Mouse (Mus musculus): ENCODE measurements around the gene Akap13.

The Akap13 gene

DNA sequence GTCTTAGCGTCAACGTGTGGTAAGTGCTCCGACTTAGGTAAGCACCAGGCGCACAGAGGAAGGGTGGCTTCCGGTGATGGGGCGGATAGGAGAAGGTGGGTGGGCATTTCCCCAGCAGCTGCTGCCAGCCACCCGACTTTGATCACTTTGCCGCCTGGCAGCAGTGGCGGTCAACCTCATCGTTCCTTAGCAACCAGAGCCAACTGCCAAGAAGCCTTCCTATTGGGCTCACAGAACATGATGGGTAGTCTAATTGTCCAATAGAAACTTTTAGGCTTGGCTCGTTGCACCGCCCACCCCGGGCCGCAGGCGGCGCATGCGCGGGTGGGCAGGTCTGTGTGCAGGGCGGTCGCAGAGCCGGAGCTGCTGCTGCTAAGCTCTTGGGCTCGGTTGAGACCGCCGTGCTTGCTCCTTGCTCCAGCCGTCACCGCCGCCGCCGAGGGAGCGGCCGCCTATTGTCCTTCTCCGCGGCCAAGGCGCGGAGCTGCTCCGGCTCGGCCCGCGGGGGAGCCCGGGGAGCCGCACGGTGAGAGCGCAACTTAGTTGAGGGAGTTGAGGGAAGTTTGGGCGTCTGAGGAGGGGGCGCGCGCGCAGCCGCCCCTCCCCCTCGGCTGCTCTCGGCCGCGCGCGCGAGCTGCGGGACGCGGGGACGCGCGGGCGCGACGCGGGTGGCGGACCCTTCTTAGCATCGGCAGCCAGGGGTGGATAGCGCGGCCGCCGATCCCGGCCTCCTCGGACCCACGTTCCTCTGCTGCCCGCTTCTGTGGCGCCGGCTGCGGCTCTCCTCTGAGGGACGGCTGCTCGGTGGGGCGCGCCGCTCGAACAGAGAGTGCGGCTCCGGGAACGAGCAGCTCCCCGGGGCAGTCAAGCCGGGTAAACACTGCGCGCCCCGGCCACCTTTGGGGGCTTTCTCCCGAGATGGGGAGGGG, at the start of gene Akap13:
Akap13 (plus strand) TSS at position 312 of the 929 bp plus-strand sequence.
- peak; percentile 98 for DNase-seq (ENCODE audit: low read depth)

GRCm38 (mm10) chr7:75410641-75411040, 44.7 kb upstream of the Akap13 start:
- no peak for DNase-seq (ENCODE audit: low read depth)

DNA sequence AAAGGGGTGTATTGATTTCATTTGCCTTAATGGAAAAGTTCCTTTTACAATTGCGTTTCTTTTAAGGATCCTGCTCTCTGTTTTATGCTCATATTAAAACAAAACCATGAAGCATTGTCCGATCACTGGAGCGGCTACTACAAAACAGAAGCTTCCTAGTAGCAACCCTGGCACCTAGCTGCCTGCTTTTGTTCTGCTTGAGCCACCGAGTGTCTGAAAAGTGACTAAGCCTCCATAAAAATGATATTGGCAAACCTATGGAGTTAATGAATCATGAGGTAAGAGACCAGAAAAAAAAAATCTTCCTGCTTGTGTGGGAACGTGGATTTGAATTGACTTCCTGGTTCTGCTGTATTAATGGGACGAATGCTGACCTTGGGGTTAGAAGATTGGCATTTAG, 44.1 kb upstream of the Akap13 start:
- DNase-seq (ENCODE audit: low read depth), result no peak

DNA sequence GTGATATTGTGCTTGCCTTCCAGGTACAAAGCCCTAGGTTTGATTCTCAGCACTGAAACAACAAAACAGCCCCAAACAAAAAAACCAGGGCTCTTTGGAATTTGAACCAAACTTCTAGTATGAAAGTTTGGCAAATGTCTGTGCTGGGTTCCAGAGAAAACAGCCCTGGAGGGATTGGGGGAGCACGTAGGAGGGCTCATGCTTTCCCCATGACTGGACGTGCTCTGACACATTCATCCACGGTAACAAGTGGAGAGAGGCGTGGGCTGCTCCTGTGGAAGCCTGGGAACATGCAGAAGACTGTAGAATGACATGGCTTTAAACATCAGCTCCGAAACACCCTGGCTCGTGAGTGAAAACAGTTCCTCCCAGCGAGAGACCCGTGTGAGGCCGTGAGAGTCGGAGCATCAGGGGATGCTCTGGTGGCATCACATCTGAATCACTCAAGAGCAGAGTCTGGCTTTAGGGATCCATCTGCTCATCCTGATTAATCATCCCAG, 43.3 kb upstream of the Akap13 start:
- DNase-seq (ENCODE audit: low read depth), result no peak

DNA sequence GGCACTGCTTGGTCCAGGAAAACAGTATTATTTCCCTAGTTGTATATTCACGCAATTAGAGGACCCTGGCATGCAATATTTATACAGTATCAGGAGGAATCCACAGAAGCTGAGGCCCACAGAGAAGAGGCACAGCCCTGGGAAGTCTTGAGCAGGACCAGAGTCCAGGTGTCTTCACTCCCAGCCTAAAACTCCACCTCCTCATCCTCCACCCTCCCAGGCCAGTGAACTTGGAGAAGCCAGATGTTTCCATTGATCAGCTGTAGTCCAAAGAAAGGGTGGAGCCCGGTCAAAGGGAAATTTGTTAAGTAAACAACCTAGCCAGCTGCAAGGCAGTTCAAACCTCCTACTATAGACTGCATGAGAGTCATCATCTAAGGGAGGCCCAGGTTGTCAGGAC, 42.8 kb upstream of the Akap13 start:
- DNase-seq (ENCODE audit: low read depth), result no peak

- no peak for DNase-seq (ENCODE audit: low read depth)
These were observed 41.4 kb upstream of the Akap13 start for GRCm38 (mm10) chr7:75413903-75414302.

GRCm38 (mm10) chr7:75414316-75414715, 41.0 kb upstream of the Akap13 start:
- DNase-seq (ENCODE audit: low read depth), result no peak

DNA sequence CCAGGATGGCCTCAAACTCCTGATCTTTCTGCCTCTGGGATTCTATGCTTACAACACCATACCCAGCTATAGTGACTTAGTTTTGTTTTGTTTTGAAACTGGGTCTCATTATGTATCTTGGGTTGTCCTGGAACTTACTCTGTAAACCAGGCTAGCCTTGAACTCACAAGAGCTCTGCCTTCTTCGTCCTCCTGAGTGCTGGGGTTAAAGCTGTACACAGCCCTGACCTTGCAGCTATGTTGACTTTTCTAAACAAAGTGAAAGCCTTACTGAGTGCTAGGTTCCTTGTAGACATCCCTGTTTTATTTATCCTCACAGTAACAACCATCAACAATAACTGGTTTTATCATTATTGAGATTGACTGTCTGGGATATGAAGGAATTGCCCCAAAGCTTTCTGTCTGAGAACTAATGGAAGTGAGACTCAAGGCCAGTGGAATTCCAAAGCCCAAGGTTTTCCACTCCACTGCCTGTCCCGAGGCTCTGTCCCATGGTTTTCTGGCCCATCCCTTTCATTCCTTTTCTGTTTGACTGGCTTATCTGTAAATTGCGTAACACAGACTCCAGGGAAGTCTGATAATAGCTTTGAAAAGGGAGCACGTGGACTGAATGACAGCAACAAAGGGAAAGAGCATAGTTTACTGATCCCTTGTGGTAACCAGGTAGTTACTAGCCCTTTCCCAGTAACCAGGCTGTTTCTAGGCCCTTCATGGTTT, 40.0 kb upstream of the Akap13 start:
- no peak for DNase-seq (ENCODE audit: low read depth)

- peak; percentile 27 for DNase-seq (ENCODE audit: low read depth)
These were observed 39.3 kb upstream of the Akap13 start for GRCm38 (mm10) chr7:75415882-75416585.

- no peak for DNase-seq (ENCODE audit: low read depth)
These were observed 34.4 kb upstream of the Akap13 start for GRCm38 (mm10) chr7:75420927-75421326.

DNA sequence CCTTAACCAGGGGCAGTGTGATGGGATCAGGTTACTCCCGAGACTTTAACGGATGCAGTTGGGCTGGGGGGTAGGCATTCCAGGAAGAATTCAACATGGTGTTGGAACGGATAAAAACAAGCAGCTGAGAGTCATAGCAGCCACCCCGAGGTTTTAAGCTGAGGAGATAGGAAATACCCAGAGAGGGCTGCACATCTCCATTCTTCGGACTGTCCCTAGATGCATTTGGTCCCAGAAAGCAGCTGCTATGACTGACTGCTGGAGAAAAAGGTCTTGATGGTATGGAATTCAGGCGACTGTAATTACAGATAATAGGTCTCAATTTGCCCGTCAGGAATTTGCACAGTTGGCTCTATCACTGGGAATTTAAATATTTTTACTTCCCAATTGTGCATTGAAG, 31.2 kb upstream of the Akap13 start:
- no peak for DNase-seq (ENCODE audit: low read depth)

DNA sequence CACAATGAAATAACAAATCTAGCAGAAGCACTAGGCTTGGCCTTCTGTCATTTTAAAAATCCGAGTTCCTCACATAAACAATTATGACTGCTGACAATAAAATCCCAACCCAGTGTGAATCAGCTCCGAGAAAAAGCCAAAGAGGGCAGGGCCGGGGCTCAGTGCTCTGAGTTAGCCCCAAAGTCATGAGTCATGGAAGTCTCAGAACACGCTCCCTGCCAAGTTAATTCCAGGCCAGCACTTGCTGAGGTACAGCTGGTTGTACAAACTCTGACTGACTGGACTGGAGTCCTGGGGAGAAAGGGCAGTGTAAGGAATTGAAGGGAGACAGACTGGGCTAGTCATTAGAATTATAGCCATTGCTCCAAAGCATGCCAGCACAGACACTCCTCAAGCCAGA, 28.0 kb upstream of the Akap13 start:
- DNase-seq (ENCODE audit: low read depth), result no peak

- no peak for DNase-seq (ENCODE audit: low read depth)
These were observed 26.4 kb upstream of the Akap13 start for GRCm38 (mm10) chr7:75428913-75429312.

- DNase-seq (ENCODE audit: low read depth), result no peak
These were observed 24.8 kb upstream of the Akap13 start for GRCm38 (mm10) chr7:75430550-75430949.

GRCm38 (mm10) chr7:75431043-75431442, 24.3 kb upstream of the Akap13 start:
- no peak for DNase-seq (ENCODE audit: low read depth)

GRCm38 (mm10) chr7:75432046-75432445, 23.3 kb upstream of the Akap13 start:
- no peak for DNase-seq (ENCODE audit: low read depth)

DNA sequence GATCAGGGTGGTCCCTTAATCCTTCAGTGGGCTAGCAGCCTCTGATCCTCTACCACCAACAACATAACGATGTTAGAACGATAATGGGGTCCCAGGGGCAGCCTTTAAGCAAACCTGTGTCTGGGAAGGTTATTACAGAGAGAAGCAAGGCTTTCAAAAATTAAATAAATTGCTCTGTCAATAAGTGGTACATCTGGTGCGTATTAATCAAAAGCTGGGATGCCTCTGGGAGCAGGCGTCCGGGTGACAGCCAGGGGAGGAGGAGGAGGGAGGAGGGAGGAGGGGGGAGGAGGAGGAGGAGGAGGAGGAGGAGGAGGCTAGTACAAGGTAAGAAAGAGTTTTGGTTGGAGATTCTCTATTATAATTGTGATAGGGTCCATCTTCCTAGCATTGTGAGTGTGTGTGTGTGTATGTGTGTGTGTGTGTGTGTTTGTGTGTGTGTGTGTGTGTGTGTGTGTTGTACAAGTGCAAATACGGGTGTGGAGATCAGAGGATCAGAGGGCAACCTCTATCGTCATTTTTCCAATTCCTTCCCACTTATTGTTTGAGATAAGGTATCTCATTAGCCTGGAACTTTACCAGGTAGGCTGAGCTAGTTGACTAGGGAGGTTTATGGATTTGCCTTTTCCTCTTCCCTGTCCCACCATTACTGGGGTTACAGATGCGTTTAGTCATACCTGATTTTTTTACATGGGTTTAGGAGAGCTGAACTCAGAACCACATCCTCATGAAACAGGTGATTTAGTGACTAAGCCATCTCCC, 18.7 kb upstream of the Akap13 start:
- no peak for DNase-seq (ENCODE audit: low read depth)

- DNase-seq (ENCODE audit: low read depth), result no peak
These were observed 15.8 kb upstream of the Akap13 start for GRCm38 (mm10) chr7:75439570-75439969.

DNA sequence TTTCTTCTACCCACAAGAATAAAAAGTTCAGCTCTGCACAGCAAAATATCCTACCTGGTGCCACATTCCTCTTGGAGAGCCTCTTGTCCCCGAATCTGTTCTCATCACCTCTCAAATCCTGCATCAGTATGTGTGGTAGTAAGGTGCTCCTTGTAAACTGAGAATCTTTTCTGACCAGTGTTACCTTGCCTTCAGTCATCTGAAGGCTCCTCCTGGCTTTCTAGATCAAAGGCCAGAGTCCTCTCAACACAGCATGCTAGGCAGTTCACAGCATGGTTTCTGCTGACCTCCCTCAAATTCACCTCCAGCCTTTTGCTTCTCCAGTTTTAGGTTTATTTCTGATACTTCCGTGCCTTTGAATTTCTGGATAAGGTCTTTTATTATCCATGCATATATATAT, 15.1 kb upstream of the Akap13 start:
- DNase-seq (ENCODE audit: low read depth), result no peak

DNA sequence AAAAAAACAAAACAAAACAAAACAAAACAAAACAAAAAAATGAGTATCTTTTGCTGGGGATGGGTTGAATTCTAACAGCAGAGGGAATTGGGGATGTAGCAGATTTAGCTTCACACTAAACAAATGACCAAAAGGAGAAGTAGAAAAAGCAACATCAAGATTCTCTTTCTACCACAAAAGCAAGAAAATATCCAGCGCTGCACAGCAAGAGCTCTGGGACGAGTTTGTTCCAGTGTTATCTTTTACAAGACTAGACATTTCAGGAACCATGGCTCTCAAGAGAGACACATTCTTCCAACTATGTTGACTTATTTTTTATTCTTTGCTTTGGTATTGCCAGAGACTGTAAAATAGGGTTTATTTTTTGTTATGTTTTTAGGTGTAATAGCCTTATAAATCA, 13.4 kb upstream of the Akap13 start:
- no peak for DNase-seq (ENCODE audit: low read depth)

DNA sequence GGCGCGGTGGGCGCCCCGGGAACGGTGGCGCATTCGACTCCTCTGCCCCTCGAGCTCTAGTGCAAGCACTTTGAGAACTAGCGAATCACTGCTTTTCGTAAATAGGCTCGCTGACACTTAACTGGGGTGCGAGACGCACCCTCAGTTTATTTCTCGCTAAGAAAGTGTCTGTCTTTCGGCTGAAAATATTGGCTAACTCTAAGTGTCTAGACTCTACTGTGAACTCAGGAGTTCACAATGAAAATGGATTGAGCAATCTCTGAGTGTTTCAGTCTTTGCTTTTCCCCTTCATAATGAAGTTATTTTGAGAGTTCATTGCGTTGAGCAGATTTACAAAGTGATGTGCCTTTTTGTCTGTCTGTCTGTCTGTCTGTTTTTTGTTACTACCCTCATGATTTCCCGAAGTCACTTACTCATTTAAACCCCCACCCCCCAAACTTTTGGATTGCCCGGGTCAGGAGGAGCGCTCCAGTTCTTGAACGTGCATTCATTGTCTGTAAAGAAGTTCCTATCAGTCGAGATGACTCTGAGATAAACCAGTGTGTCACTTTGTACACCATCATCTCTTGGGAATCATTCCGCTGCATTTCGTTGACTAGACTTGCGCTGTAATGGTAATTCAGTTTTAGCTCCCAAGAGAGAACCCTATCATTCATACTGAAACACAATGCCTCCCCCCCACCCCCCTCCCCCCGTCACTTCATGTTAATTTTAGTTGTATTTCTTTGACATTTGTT, 986 bp downstream of the Akap13 start:
- DNase-seq (ENCODE audit: low read depth), result no peak
